In the genomic region with DNA sequence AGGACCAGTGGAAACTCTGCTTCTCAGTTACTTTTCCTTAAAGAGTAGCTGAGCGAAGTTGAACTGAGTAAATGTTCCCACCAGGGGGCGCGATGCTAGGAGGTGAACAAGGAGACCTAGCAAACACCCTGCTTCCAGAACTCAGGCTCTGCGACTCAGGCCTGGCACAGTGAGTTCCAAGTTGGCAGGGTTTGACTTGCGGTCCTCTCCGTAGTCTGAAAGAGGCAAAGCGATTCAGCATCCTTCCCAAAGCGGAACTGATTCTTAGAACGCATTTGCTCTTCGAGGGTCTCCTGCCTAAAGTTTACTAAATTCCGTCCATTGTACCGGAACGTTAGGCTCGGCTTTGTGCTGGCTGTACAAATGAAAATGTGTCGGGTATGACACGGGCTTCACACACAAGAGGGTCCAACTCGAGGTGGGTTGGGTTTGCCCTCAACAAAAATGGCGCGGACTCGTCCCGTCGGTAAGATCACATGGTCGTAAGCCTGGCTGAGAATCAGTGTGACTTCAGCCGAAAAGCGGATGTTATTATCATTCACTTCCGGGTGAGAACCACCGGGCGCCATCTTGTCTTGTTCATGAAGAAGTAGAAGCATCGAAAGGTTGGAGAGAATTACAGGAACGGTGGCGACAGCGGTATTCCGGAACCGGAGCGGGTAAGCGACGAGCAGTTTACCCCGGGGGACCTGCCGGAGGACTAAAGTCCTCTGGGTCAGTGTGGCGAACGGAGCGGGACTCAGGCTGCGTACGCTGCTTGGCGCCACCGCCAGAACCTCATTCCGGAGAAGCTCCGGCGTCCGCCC, we compare ENCODE assay signal across 8 mouse cellular contexts. TPM values are rescaled to one million over a fixed set of nuclear protein-coding genes. Genes with fewer than 3 reads are reported as not detected.
A peak's percentile ranks its signal among the peaks of the same experiment; 100 is the strongest.
DNase-seq lines count a peak whose midpoint lies in the region; ATAC-seq and TF ChIP-seq lines count a peak whose summit lies in the region.

Gene Pnisr (plus strand): TSS at position 103 of the 806 bp plus-strand sequence.

- dilution Hi-C loops in CH12.LX (cut with MboI; ENCODE audit: extremely low pct_ligation_motif_present, extremely low pct_unique_long_range_greater_than_20kb, low sequenced_read_pairs): no loop called here

- H3K79me2 ChIP-seq in CH12.LX (replicated peaks; ENCODE audit: control insufficient read depth, extremely low read depth, insufficient read depth, poor library complexity, severe bottlenecking): peaks cover 33% of the 10 kb centered on the region

- TF ChIP-seq RAD21 in CH12.LX (IDR thresholded peaks at IDR 0.05; ENCODE audit: low read depth, low read length): peak; percentile 52

- no peaks in the 10 kb centered on the region for H3K9me3 ChIP-seq in CH12.LX (replicated peaks; ENCODE audit: low read length)
- H3K9me3 ChIP-seq in forebrain, embryonic 11.5 days (ENCODE audit: control insufficient read depth, low read length): no peaks in the 10 kb centered on the region
- H3K9me3 ChIP-seq in heart, embryonic 16.5 days (replicated peaks; ENCODE audit: control insufficient read depth, low read length): no peaks in the 10 kb centered on the region
- H3K9me3 ChIP-seq in liver, embryonic 15.5 days (replicated peaks): no peaks in the 10 kb centered on the region
- no peaks in the 10 kb centered on the region for H3K9me3 ChIP-seq in neural tube, embryonic 12.5 days

- H3K4me1 ChIP-seq in CH12.LX (ENCODE audit: control insufficient read depth in 1 of 2, insufficient read depth in 2 of 2): peaks cover 6 to 36% of the 10 kb centered on the region in 2 experiments
- H3K4me1 ChIP-seq in forebrain, embryonic 11.5 days (replicated peaks; ENCODE audit: control insufficient read depth, insufficient read depth, low read length): peaks cover 4% of the 10 kb centered on the region; the same call in 1 of the 2 replicates
- H3K4me1 ChIP-seq in heart, embryonic 16.5 days (ENCODE audit: control insufficient read depth, insufficient read depth, low read length): peaks cover 9% of the 10 kb centered on the region
- H3K4me1 ChIP-seq in liver, embryonic 15.5 days (replicated peaks): peaks cover 21% of the 10 kb centered on the region
- peaks cover 11% of the 10 kb centered on the region for H3K4me1 ChIP-seq in neural tube, embryonic 12.5 days

- in situ Hi-C loops in CH12.LX (cut with MboI; ENCODE audit: low pct_ligation_motif_present, low pct_unique_long_range_greater_than_20kb, low sequenced_read_pairs): loop anchor here (10.0 kb wide), 1 partner anchor 107 kb away; no protein-coding TSS in a partner anchor

- H3K27me3 ChIP-seq in CH12.LX (replicated peaks): no peaks in the 10 kb centered on the region
- H3K27me3 ChIP-seq in forebrain, embryonic 11.5 days (ENCODE audit: control insufficient read depth, insufficient read depth, low read length): no peaks in the 10 kb centered on the region
- no peaks in the 10 kb centered on the region for H3K27me3 ChIP-seq in heart, embryonic 16.5 days (ENCODE audit: control insufficient read depth, insufficient read depth, low read length)
- no peaks in the 10 kb centered on the region for H3K27me3 ChIP-seq in liver, embryonic 15.5 days
- H3K27me3 ChIP-seq in neural tube, embryonic 12.5 days (replicated peaks): no peaks in the 10 kb centered on the region

- peak within 1 kb of the TSS; percentile 93 for H3K9ac ChIP-seq in CH12.LX (ENCODE audit: insufficient read depth, low read depth)
- H3K9ac ChIP-seq in forebrain, embryonic 11.5 days (ENCODE audit: low read length): peak within 1 kb of the TSS; percentile 95
- H3K9ac ChIP-seq in heart, embryonic 16.5 days (ENCODE audit: low read length): peak within 1 kb of the TSS; percentile 93
- H3K9ac ChIP-seq in liver, embryonic 15.5 days: peak within 1 kb of the TSS; percentile 83
- peak within 1 kb of the TSS; percentile 87 for H3K9ac ChIP-seq in neural tube, embryonic 12.5 days

- no peak; the same call in 1 of the 2 replicates for TF ChIP-seq EP300 in CH12.LX (IDR thresholded peaks at IDR 0.05; ENCODE audit: low read length)

- TF ChIP-seq CTCF in CH12.LX (conservative IDR thresholded peaks at IDR 0.05 in 1 of 2, IDR thresholded peaks at IDR 0.05 in 1 of 2; ENCODE audit: low read depth in 2 of 2, low read length in 2 of 2): peak; percentile 64 to 85

- under 1% methylated on average over 50 of the region's 50 CpGs for WGBS in forebrain, embryonic 11.5 days
- whole genome bisulfite sequencing in heart, embryonic 16.5 days: under 1% methylated on average over 50 of the region's 50 CpGs
- under 1% methylated on average over 50 of the region's 50 CpGs for WGBS in liver, embryonic 15.5 days (ENCODE audit: insufficient replicate concordance)
- under 1% methylated on average over 50 of the region's 50 CpGs for WGBS in neural tube, embryonic 12.5 days

- peak within 1 kb of the TSS; percentile 97 for H3K27ac ChIP-seq in CH12.LX (ENCODE audit: insufficient read depth, low read depth)
- H3K27ac ChIP-seq in forebrain, embryonic 11.5 days (ENCODE audit: low read depth, low read length): peak within 1 kb of the TSS; percentile 95
- peak within 1 kb of the TSS; percentile 98 for H3K27ac ChIP-seq in heart, embryonic 16.5 days (ENCODE audit: low read length)
- peak within 1 kb of the TSS; percentile 89 for H3K27ac ChIP-seq in liver, embryonic 15.5 days (replicated peaks)
- H3K27ac ChIP-seq in neural tube, embryonic 12.5 days: peak within 1 kb of the TSS; percentile 88

- peak; percentile 55; the same call in 1 of the 2 replicates for TF ChIP-seq POLR2A in CH12.LX (IDR thresholded peaks at IDR 0.05; ENCODE audit: low read depth, low read length)

- peak within 1 kb of the TSS; percentile 11; the same call in 1 of the 2 replicates for H3K4me2 ChIP-seq in CH12.LX (ENCODE audit: insufficient read depth, low read depth, poor library complexity, severe bottlenecking)
- peak within 1 kb of the TSS; percentile 54 for H3K4me2 ChIP-seq in forebrain, embryonic 11.5 days (ENCODE audit: low read depth, low read length, severe bottlenecking)
- H3K4me2 ChIP-seq in heart, embryonic 16.5 days (ENCODE audit: low read depth, low read length): peak within 1 kb of the TSS; percentile 65
- H3K4me2 ChIP-seq in liver, embryonic 15.5 days: peak within 1 kb of the TSS; percentile 75
- H3K4me2 ChIP-seq in neural tube, embryonic 12.5 days (replicated peaks): peak within 1 kb of the TSS; percentile 53

- peak within 1 kb of the TSS; percentile 83 to 94 (median 92) for H3K4me3 ChIP-seq in CH12.LX (replicated peaks in 1 of 3; ENCODE audit: low read depth in 2 of 3, low read length in 2 of 3, poor library complexity in 1 of 3)
- peak within 1 kb of the TSS; percentile 88 for H3K4me3 ChIP-seq in forebrain, embryonic 11.5 days (ENCODE audit: low read depth, low read length)
- H3K4me3 ChIP-seq in heart, embryonic 16.5 days (ENCODE audit: low read length): peak within 1 kb of the TSS; percentile 82
- H3K4me3 ChIP-seq in liver, embryonic 15.5 days (replicated peaks): peak within 1 kb of the TSS; percentile 87
- H3K4me3 ChIP-seq in neural tube, embryonic 12.5 days: peak within 1 kb of the TSS; percentile 85

- H3K36me3 ChIP-seq in CH12.LX (replicated peaks in 1 of 2; ENCODE audit: control insufficient read depth in 1 of 2, insufficient read depth in 1 of 2, low read length in 1 of 2): peaks cover 0 to 10% of the 10 kb centered on the region in 2 experiments
- no peaks in the 10 kb centered on the region for H3K36me3 ChIP-seq in forebrain, embryonic 11.5 days (ENCODE audit: control insufficient read depth, insufficient read depth, low read length)
- no peaks in the 10 kb centered on the region for H3K36me3 ChIP-seq in heart, embryonic 16.5 days (ENCODE audit: control insufficient read depth, insufficient read depth)
- H3K36me3 ChIP-seq in liver, embryonic 15.5 days (replicated peaks): no peaks in the 10 kb centered on the region
- H3K36me3 ChIP-seq in neural tube, embryonic 12.5 days: no peaks in the 10 kb centered on the region

- peak; percentile 97 for DNase-seq in CH12.LX (ENCODE audit: extremely low read depth)
- peak; percentile 93 for DNase-seq in c-Kit-positive CD71-positive TER-119-negative erythroid progenitor cells, embryonic 14.5 days (ENCODE audit: low read depth)
- peak; percentile 94 for DNase-seq in forebrain, embryonic 11.5 days (ENCODE audit: low spot score)
- DNase-seq in kidney, postnatal 36 days: peak; percentile 98
- DNase-seq in telencephalon, adult 2 months (ENCODE audit: low read depth, low spot score): peak; percentile 98

- peak; percentile 97 for ATAC-seq in forebrain, embryonic 11.5 days (replicated peaks; ENCODE audit: low FRiP score)
- peak; percentile 98 for ATAC-seq in heart, embryonic 16.5 days (replicated peaks; ENCODE audit: extremely low read depth, insufficient read depth, low FRiP score)
- ATAC-seq in liver, embryonic 15.5 days (ENCODE audit: insufficient read depth): peak; percentile 99
- peak; percentile 99 for ATAC-seq in neural tube, embryonic 12.5 days (ENCODE audit: low FRiP score, low read depth)

TF ChIP-seq in CH12.LX, 34 proteins besides CTCF, POLR2A, EP300 and RAD21 (continues in another document):
- TF ChIP-seq USF2 (conservative IDR thresholded peaks at IDR 0.05; ENCODE audit: low read depth, low read length) (peak; percentile 70), NRF1 (IDR thresholded peaks at IDR 0.05; ENCODE audit: low read depth, low read length) (peak; percentile 79), GABPA (IDR thresholded peaks at IDR 0.05; ENCODE audit: insufficient replicate concordance, low read depth, low read length) (peak; percentile 70; the same call in 1 of the 2 replicates), HCFC1 (IDR thresholded peaks at IDR 0.05; ENCODE audit: low read depth, low read length) (peak; percentile 97), NELFE (IDR thresholded peaks at IDR 0.05; ENCODE audit: low read depth, low read length) (peak; percentile 74), USF1 (IDR thresholded peaks at IDR 0.05; ENCODE audit: low read depth, low read length) (peak; percentile 74), ELF1 (IDR thresholded peaks at IDR 0.05; ENCODE audit: low read depth, low read length) (peak; percentile 77), CHD2 (IDR thresholded peaks at IDR 0.05; ENCODE audit: low read length) (peak; percentile 97), RCOR1 (conservative IDR thresholded peaks at IDR 0.05; ENCODE audit: low read depth, low read length) (peak; percentile 99), CHD1 (IDR thresholded peaks at IDR 0.05; ENCODE audit: low read depth, low read length) (peak; percentile 93), MEF2A (IDR thresholded peaks at IDR 0.05; ENCODE audit: borderline replicate concordance, low read depth, low read length) (0 out of 2 replicates have a peak, but pooled peaks have one; percentile 23), ZC3H11A (IDR thresholded peaks at IDR 0.05; ENCODE audit: low read depth, low read length) (no peak)

RNA-seq across cellular contexts. Expression of gene Pnisr, which starts in this region (rescaled TPM):
- total RNA-seq in CH12.LX (2012; rRNA removed) (48.1 and 51.3 TPM in 2 replicates), CH12.LX (2014; rRNA removed) (32.9 and 40.7 TPM in 2 replicates)
- 95.2 and 118 TPM in 2 replicates for polyA plus RNA-seq in CH12.LX (2012; ENCODE audit: insufficient read length, low read depth)
- polyA plus RNA-seq in forebrain, embryonic 11.5 days (2014; fragmentation: Nextera tagmentation; extraction: Ambion mirVana): 193 and 236 TPM in 2 replicates
- 77.0 and 79.7 TPM in 2 replicates for polyA plus RNA-seq in heart, embryonic 16.5 days (2015; fragmentation: Nextera tagmentation; extraction: Ambion mirVana)
- polyA plus RNA-seq in liver, embryonic 15.5 days (2015; fragmentation: Nextera tagmentation; extraction: Ambion mirVana): 33.3 and 33.7 TPM in 2 replicates
- polyA plus RNA-seq in neural tube, embryonic 12.5 days (2016; fragmentation: Nextera tagmentation; extraction: Ambion mirVana): 184 and 189 TPM in 2 replicates

Comparison
In these comparisons a context has a peak if more than half of its experiments do, and no peak if none do; other contexts are left out.
1. Peak in every context shown above with its lines: DNase-seq, ATAC-seq, H3K4me3 ChIP-seq and H3K27ac ChIP-seq.
2. H3K4me2 ChIP-seq: peak in every context shown above with its lines; median percentile 75 in liver, embryonic 15.5 days; 65 in heart, embryonic 16.5 days; 54 in forebrain, embryonic 11.5 days; 53 in neural tube, embryonic 12.5 days; 11 in CH12.LX.